Mouse (Mus musculus) forebrain, embryonic 11.5 days (tissue): Measurements from ENCODE around the gene Myt1l. TPM values are rescaled to one million over a fixed set of nuclear protein-coding genes. Genes with fewer than 3 reads are reported as not detected.

Experiments used
- ATAC-seq: fragments of 200-750 bp; cut with Nextera tagmentation; replicated peaks from 2 replicates; pipeline ENCODE4 v1.8.0; 2017; ENCODE audit warnings: moderate TSS enrichment; ENCODE audit not compliant: low FRiP score
- DNase-seq: peaks from one replicate; pipeline ENCODE4 v3.0.0-alpha.2; 2017; ENCODE audit warnings: low spot score
- H3K27ac ChIP-seq: fragments of 300-500 bp; sonication (generic); 2 replicates; pipeline ENCODE4 v1.5.1; 2014; ENCODE audit warnings: low read depth, low read length
- H3K27me3 ChIP-seq: fragments of 300-500 bp; sonication (generic); 2 replicates; pipeline ENCODE4 v1.6.1; 2014; ENCODE audit warnings: mild to moderate bottlenecking, low read length, mixed read lengths; ENCODE audit not compliant: control insufficient read depth, insufficient read depth
- H3K36me3 ChIP-seq: fragments of 300-500 bp; sonication (generic); 2 replicates; pipeline ENCODE4 v1.6.1; 2014; ENCODE audit warnings: mild to moderate bottlenecking, low read length, moderate library complexity, mixed read lengths; ENCODE audit not compliant: control insufficient read depth, insufficient read depth
- H3K4me1 ChIP-seq: fragments of 300-500 bp; sonication (generic); replicated peaks from 2 replicates; pipeline ENCODE4 v1.6.1; 2014; ENCODE audit warnings: low read length, mixed read lengths; ENCODE audit not compliant: control insufficient read depth, insufficient read depth
- H3K4me2 ChIP-seq: fragments of 300-500 bp; sonication (generic); 2 replicates; pipeline ENCODE4 v1.6.1; 2014; ENCODE audit warnings: low read depth, mild to moderate bottlenecking, low read length, moderate library complexity, mixed read lengths; ENCODE audit not compliant: severe bottlenecking
- H3K4me3 ChIP-seq: fragments of 300-500 bp; sonication (generic); 2 replicates; pipeline ENCODE4 v1.5.1; 2014; ENCODE audit warnings: low read depth, low read length
- H3K9ac ChIP-seq: fragments of 300-500 bp; sonication (generic); 2 replicates; pipeline ENCODE4 v1.6.1; 2014; ENCODE audit warnings: low read length
- H3K9me3 ChIP-seq: fragments of 300-500 bp; sonication (generic); 2 replicates; pipeline ENCODE4 v1.6.1; 2016; ENCODE audit warnings: low read length, mixed read lengths; ENCODE audit not compliant: control insufficient read depth
- whole genome bisulfite sequencing: fragments of 180-500 bp; shearing (Covaris S2); extraction: QIAGEN DNeasy Blood & Tissue Kit; methylation state at CpG from one replicate; pipeline ENCODE4 v1.1.7; 2014; 5-methylcytosine and 5-hydroxymethylcytosine counted together
- polyA plus RNA-seq: library from polyadenylated mRNA; unstranded; fragments of >200 nt; fragmentation: Nextera tagmentation; extraction: Ambion mirVana; gene quantifications from 2 replicates; pipeline ENCODE4 v1.2.1, GENCODE M21; 2014

Gene Myt1l
- polyA plus RNA-seq, 1 experiment from 2014 or later: 18.7 TPM

DNA sequence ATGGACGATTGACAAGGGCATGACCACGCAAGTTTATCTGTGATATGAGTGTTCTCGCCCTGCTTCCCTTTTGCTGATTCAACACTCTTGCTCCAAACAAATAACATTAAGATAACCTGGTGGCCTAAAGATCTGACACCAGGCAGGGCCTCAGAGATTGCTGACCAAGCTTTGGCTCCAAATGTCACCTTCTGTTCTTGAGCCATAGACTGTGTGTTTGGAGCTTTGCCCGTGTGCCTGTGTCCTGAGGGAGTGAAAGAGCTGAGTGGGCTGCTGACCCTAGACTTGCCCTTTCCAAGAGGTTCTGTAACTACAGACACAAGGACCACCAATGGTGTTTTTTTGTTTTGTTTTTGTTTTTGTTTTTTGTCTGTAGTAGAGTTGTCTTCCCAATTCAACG lies 124.3 kb downstream of the Myt1l start:
- 88% methylated on average over 5 of the region's 5 CpGs for WGBS
- DNase-seq: no peak
- H3K27me3 ChIP-seq: no peaks in the 10 kb centered on the region

GRCm38 (mm10) chr12:29655197-29655632 lies 127.0 kb downstream of the Myt1l start:
- DNase-seq (no peak), ATAC-seq (no peak)
- H3K36me3 ChIP-seq: no peaks in the 10 kb centered on the region
- H3K4me3 ChIP-seq: no peak overlapping the region
- H3K27me3 ChIP-seq: no peaks in the 10 kb centered on the region
- no peak overlapping the region for H3K4me2 ChIP-seq
- 95% methylated on average over 10 of the region's 10 CpGs for WGBS
- no peak overlapping the region for H3K27ac ChIP-seq
- no peaks in the 10 kb centered on the region for H3K9me3 ChIP-seq
- no peaks in the 10 kb centered on the region for H3K4me1 ChIP-seq
- peak overlapping the region; percentile 16; the same call in 1 of the 2 replicates for H3K9ac ChIP-seq

More for the DNA sequence above, 124.3 kb downstream of the Myt1l start:
- Histone ChIP-seq H3K27ac (no peak overlapping the region), H3K4me2 (no peak overlapping the region), H3K9ac (no peak overlapping the region), H3K4me1 (no peaks in the 10 kb centered on the region), H3K4me3 (no peak overlapping the region), H3K36me3 (no peaks in the 10 kb centered on the region), H3K9me3 (no peaks in the 10 kb centered on the region)
- no peak for ATAC-seq

DNA sequence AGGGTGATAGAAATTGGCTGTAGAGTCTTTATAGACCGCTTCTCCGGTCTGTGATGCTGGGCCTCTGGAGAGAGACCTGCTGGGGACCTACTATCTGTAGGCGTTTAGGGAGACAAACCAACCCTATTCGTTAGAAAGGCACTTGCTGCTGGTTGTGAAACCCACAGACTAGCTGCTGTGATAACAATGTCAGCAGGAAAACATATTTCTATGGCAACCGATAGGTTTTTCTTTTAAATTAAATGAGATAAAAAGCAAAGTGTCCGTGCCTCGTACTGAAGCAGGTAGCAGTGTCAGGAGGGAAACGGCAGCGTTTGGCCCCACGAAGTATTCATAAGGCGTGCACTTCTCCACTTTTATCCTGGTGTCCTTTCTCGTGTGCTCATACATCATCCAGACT lies 127.5 kb downstream of the Myt1l start:
- no peaks in the 10 kb centered on the region for H3K4me1 ChIP-seq
- no peaks in the 10 kb centered on the region for H3K36me3 ChIP-seq
- WGBS: 89% methylated on average over 12 of the region's 12 CpGs
- ATAC-seq (no peak), DNase-seq (no peak)
- H3K4me2 ChIP-seq: no peak overlapping the region
- no peak overlapping the region for H3K4me3 ChIP-seq
- no peaks in the 10 kb centered on the region for H3K9me3 ChIP-seq
- no peak overlapping the region for H3K27ac ChIP-seq
- no peaks in the 10 kb centered on the region for H3K27me3 ChIP-seq
- H3K9ac ChIP-seq: no peak overlapping the region

- ATAC-seq: no peak
- no peaks in the 10 kb centered on the region for H3K9me3 ChIP-seq
- H3K4me2 ChIP-seq: no peak overlapping the region
- H3K36me3 ChIP-seq: no peaks in the 10 kb centered on the region
- no peak for DNase-seq
- no peak overlapping the region for H3K4me3 ChIP-seq
- no peak overlapping the region for H3K27ac ChIP-seq
- H3K27me3 ChIP-seq: no peaks in the 10 kb centered on the region
- WGBS: 71% methylated on average over 3 of the region's 3 CpGs
- H3K4me1 ChIP-seq: no peaks in the 10 kb centered on the region
- H3K9ac ChIP-seq: no peak overlapping the region
These were observed 128.9 kb downstream of the Myt1l start for GRCm38 (mm10) chr12:29657061-29657460.

DNA sequence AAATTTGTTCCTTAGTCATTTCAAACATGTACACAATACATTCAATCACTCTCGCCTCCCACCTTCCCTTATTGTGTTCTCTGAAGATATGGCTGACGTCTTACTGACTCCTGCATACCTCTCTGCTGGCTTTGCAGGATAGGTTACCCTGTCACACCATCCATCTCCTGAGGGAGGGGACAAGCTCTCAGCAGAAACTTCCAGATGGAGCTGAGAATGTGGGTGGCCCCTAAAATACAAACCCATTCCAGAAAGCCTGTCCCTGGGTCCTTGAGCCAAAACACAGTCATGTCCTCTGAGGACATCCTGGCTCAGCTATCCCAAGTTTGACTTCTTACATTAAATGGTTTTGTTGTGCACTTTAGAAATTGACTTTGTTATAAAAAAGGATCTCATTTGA lies 129.7 kb downstream of the Myt1l start:
- Histone ChIP-seq H3K4me3 (no peak overlapping the region), H3K27me3 (no peaks in the 10 kb centered on the region), H3K4me2 (no peak overlapping the region), H3K4me1 (no peaks in the 10 kb centered on the region), H3K9ac (no peak overlapping the region), H3K36me3 (no peaks in the 10 kb centered on the region), H3K9me3 (no peaks in the 10 kb centered on the region), H3K27ac (no peak overlapping the region)
- 76% methylated on average over 2 of the region's 2 CpGs for WGBS
- ATAC-seq (no peak), DNase-seq (no peak)

- no peak for DNase-seq
- H3K27me3 ChIP-seq: no peaks in the 10 kb centered on the region
- no peak overlapping the region for H3K4me3 ChIP-seq
- ATAC-seq: no peak
- no peak overlapping the region for H3K9ac ChIP-seq
- H3K36me3 ChIP-seq: no peaks in the 10 kb centered on the region
- H3K27ac ChIP-seq: no peak overlapping the region
- no peaks in the 10 kb centered on the region for H3K9me3 ChIP-seq
- WGBS: 90% methylated on average over 7 of the region's 7 CpGs
- no peaks in the 10 kb centered on the region for H3K4me1 ChIP-seq
- H3K4me2 ChIP-seq: no peak overlapping the region
These were observed 143.8 kb downstream of the Myt1l start for GRCm38 (mm10) chr12:29671984-29672383.

- H3K27me3 ChIP-seq: no peaks in the 10 kb centered on the region
- no peak overlapping the region for H3K4me3 ChIP-seq
- no peak overlapping the region for H3K4me2 ChIP-seq
- no peak overlapping the region for H3K27ac ChIP-seq
- 46% methylated on average over 14 of the region's 14 CpGs for WGBS
- no peak overlapping the region for H3K9ac ChIP-seq
- no peaks in the 10 kb centered on the region for H3K36me3 ChIP-seq
- H3K9me3 ChIP-seq: no peaks in the 10 kb centered on the region
- DNase-seq (peak; percentile 73), ATAC-seq (peak; percentile 46; the same call in 1 of the 2 replicates)
- H3K4me1 ChIP-seq: no peaks in the 10 kb centered on the region
These were observed 147.6 kb downstream of the Myt1l start for GRCm38 (mm10) chr12:29675594-29676362.

GRCm38 (mm10) chr12:29682384-29682783 lies 154.2 kb downstream of the Myt1l start:
- no peak overlapping the region for H3K4me2 ChIP-seq
- H3K36me3 ChIP-seq: no peaks in the 10 kb centered on the region
- WGBS: 90% methylated on average over 8 of the region's 8 CpGs
- ATAC-seq (no peak), DNase-seq (no peak)
- H3K4me1 ChIP-seq: no peaks in the 10 kb centered on the region
- no peaks in the 10 kb centered on the region for H3K27me3 ChIP-seq
- no peaks in the 10 kb centered on the region for H3K9me3 ChIP-seq
- no peak overlapping the region for H3K9ac ChIP-seq
- H3K4me3 ChIP-seq: no peak overlapping the region
- H3K27ac ChIP-seq: no peak overlapping the region

GRCm38 (mm10) chr12:29682946-29683345 lies 154.8 kb downstream of the Myt1l start:
- H3K4me2 ChIP-seq: no peak overlapping the region
- H3K9ac ChIP-seq: no peak overlapping the region
- no peaks in the 10 kb centered on the region for H3K9me3 ChIP-seq
- no peak overlapping the region for H3K27ac ChIP-seq
- no peak overlapping the region for H3K4me3 ChIP-seq
- 92% methylated on average over 8 of the region's 8 CpGs for WGBS
- no peak for ATAC-seq
- no peaks in the 10 kb centered on the region for H3K4me1 ChIP-seq
- no peak for DNase-seq
- H3K27me3 ChIP-seq: no peaks in the 10 kb centered on the region
- H3K36me3 ChIP-seq: no peaks in the 10 kb centered on the region
